Mouse (Mus musculus): ENCODE measurements around the gene Gm13199. TPM values are rescaled to one million over a fixed set of nuclear protein-coding genes. Genes with fewer than 3 reads are reported as not detected.

The Gm13199 gene
- polyA plus RNA-seq, 1 experiment from 2014 or later = 0.32 TPM

GRCm38 (mm10) chr2:5851866-5852265, 10.9 kb downstream of the Gm13199 start:
- Histone ChIP-seq H3K4me1 (replicated peaks; ENCODE audit: control insufficient read depth, insufficient read depth) (no peaks in the 10 kb centered on the region), H3K9me3 (ENCODE audit: control insufficient read depth, low read length) (no peaks in the 10 kb centered on the region), H3K9ac (ENCODE audit: low read length) (no peak overlapping the region), H3K4me3 (ENCODE audit: low read depth, low read length) (no peak overlapping the region), H3K27me3 (ENCODE audit: control insufficient read depth, insufficient read depth, low read length) (no peaks in the 10 kb centered on the region), H3K4me2 (replicated peaks; ENCODE audit: low read depth) (no peak overlapping the region), H3K36me3 (ENCODE audit: control insufficient read depth, insufficient read depth, low read length) (no peaks in the 10 kb centered on the region; the same call in 1 of the 2 replicates), H3K27ac (replicated peaks) (peak overlapping the region; percentile 45; the same call in 1 of the 2 replicates)
- DNase-seq (ENCODE audit: low spot score) = no peak
- TF ChIP-seq CTCF (IDR thresholded peaks at IDR 0.05; ENCODE audit: low read depth) = no peak
- no peak for TF ChIP-seq EP300 (optimal IDR thresholded peaks at IDR 0.05)
- 60% methylated on average over 5 of the region's 5 CpGs for WGBS
- ATAC-seq (ENCODE audit: low FRiP score, low TSS enrichment) = peak; percentile 29; the same call in 1 of the 2 replicates

GRCm38 (mm10) chr2:5851116-5851515, 11.6 kb downstream of the Gm13199 start:
- H3K9ac ChIP-seq (ENCODE audit: low read length) = no peak overlapping the region
- H3K4me2 ChIP-seq (replicated peaks; ENCODE audit: low read depth) = no peak overlapping the region
- TF ChIP-seq EP300 (optimal IDR thresholded peaks at IDR 0.05) = no peak
- TF ChIP-seq CTCF (IDR thresholded peaks at IDR 0.05; ENCODE audit: low read depth) = no peak
- no peaks in the 10 kb centered on the region for H3K4me1 ChIP-seq (replicated peaks; ENCODE audit: control insufficient read depth, insufficient read depth)
- no peak for ATAC-seq (ENCODE audit: low FRiP score, low TSS enrichment)
- no peak overlapping the region for H3K27ac ChIP-seq (replicated peaks)
- 77% methylated on average over 9 of the region's 9 CpGs for WGBS
- no peaks in the 10 kb centered on the region for H3K9me3 ChIP-seq (ENCODE audit: control insufficient read depth, low read length)
- no peaks in the 10 kb centered on the region for H3K27me3 ChIP-seq (ENCODE audit: control insufficient read depth, insufficient read depth, low read length)
- H3K36me3 ChIP-seq (ENCODE audit: control insufficient read depth, insufficient read depth, low read length) = no peaks in the 10 kb centered on the region; the same call in 1 of the 2 replicates
- H3K4me3 ChIP-seq (ENCODE audit: low read depth, low read length) = no peak overlapping the region
- no peak for DNase-seq (ENCODE audit: low spot score)

DNA sequence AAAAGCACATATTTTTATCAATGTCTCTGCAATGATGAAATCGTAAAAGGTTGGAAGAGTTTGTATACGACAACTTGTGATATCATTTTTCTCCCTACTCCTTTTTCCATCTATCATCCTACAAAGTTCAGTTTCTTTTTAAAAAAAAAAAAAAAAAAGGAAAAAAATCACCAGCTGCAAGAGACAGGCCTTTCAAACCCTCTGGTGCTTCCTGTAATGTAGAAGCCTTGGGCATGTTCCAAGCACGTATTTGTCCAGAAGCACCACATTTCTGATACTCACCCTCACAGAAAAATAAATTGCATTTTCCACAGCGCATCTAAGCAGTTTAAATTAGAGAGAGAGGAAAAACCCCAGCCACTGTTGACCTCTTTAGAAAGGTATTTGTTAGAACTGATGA, 16.9 kb downstream of the Gm13199 start:
- TF ChIP-seq CTCF (IDR thresholded peaks at IDR 0.05; ENCODE audit: low read depth) (no peak), EP300 (optimal IDR thresholded peaks at IDR 0.05) (no peak)
- peak overlapping the region; percentile 64 for H3K4me2 ChIP-seq (replicated peaks; ENCODE audit: low read depth)
- no peak overlapping the region for H3K27ac ChIP-seq (replicated peaks)
- no peak for ATAC-seq (ENCODE audit: low FRiP score, low TSS enrichment)
- WGBS = 11% methylated on average over 4 of the region's 4 CpGs
- no peaks in the 10 kb centered on the region for H3K27me3 ChIP-seq (ENCODE audit: control insufficient read depth, insufficient read depth, low read length)
- H3K9ac ChIP-seq (ENCODE audit: low read length) = peak overlapping the region; percentile 80
- no peak for DNase-seq (ENCODE audit: low spot score)
- H3K4me3 ChIP-seq (ENCODE audit: low read depth, low read length) = peak overlapping the region; percentile 76
- H3K9me3 ChIP-seq (ENCODE audit: control insufficient read depth, low read length) = no peaks in the 10 kb centered on the region
- no peaks in the 10 kb centered on the region for H3K4me1 ChIP-seq (replicated peaks; ENCODE audit: control insufficient read depth, insufficient read depth)
- H3K36me3 ChIP-seq (ENCODE audit: control insufficient read depth, insufficient read depth, low read length) = no peaks in the 10 kb centered on the region

- H3K4me2 ChIP-seq (replicated peaks; ENCODE audit: low read depth) = peak within 1 kb of the TSS; percentile 71
- ATAC-seq (ENCODE audit: low FRiP score, low TSS enrichment) (peak; percentile 97), DNase-seq (ENCODE audit: low spot score) (peak; percentile 89)
- WGBS = under 1% methylated on average over 53 of the region's 53 CpGs
- H3K4me3 ChIP-seq (ENCODE audit: low read depth, low read length) = peak within 1 kb of the TSS; percentile 76
- no peaks in the 10 kb centered on the region for H3K9me3 ChIP-seq (ENCODE audit: control insufficient read depth, low read length)
- peak within 1 kb of the TSS; percentile 80 for H3K9ac ChIP-seq (ENCODE audit: low read length)
- H3K36me3 ChIP-seq (ENCODE audit: control insufficient read depth, insufficient read depth, low read length) = no peaks in the 10 kb centered on the region
- H3K27ac ChIP-seq (replicated peaks) = peak within 1 kb of the TSS; percentile 95
- peak; percentile 83 for TF ChIP-seq CTCF (IDR thresholded peaks at IDR 0.05; ENCODE audit: low read depth)
- no peak for TF ChIP-seq EP300 (optimal IDR thresholded peaks at IDR 0.05)
- H3K27me3 ChIP-seq (ENCODE audit: control insufficient read depth, insufficient read depth, low read length) = no peaks in the 10 kb centered on the region
- no peaks in the 10 kb centered on the region for H3K4me1 ChIP-seq (replicated peaks; ENCODE audit: control insufficient read depth, insufficient read depth)
These were observed 17.7 kb downstream of the Gm13199 start, which contains the start of the genes Nudt5 and Cdc123 for GRCm38 (mm10) chr2:5844873-5845631. Gene Nudt5, plus strand, starts transcription at chr2:5845019. Gene Cdc123, minus strand, starts transcription at chr2:5845164.

- peak; percentile 48 for ATAC-seq (ENCODE audit: low FRiP score, low TSS enrichment)
- 4% methylated on average over 23 of the region's 23 CpGs for WGBS
These were observed 18.4 kb downstream of the Gm13199 start for GRCm38 (mm10) chr2:5844181-5844872.

More at GRCm38 (mm10) chr2:5844181-5844872, 18.4 kb downstream of the Gm13199 start:
- Histone ChIP-seq H3K4me2 (replicated peaks; ENCODE audit: low read depth) (peak overlapping the region; percentile 71), H3K27ac (replicated peaks) (peak overlapping the region; percentile 95), H3K27me3 (ENCODE audit: control insufficient read depth, insufficient read depth, low read length) (no peaks in the 10 kb centered on the region), H3K9me3 (ENCODE audit: control insufficient read depth, low read length) (no peaks in the 10 kb centered on the region), H3K9ac (ENCODE audit: low read length) (peak overlapping the region; percentile 80), H3K4me1 (replicated peaks; ENCODE audit: control insufficient read depth, insufficient read depth) (no peaks in the 10 kb centered on the region), H3K4me3 (ENCODE audit: low read depth, low read length) (peak overlapping the region; percentile 76), H3K36me3 (ENCODE audit: control insufficient read depth, insufficient read depth, low read length) (peaks cover 4% of the 10 kb centered on the region; the same call in 1 of the 2 replicates)
- TF ChIP-seq CTCF (IDR thresholded peaks at IDR 0.05; ENCODE audit: low read depth) (0 out of 2 replicates have a peak, but pooled peaks have one; percentile 6), EP300 (optimal IDR thresholded peaks at IDR 0.05) (no peak)
- DNase-seq (ENCODE audit: low spot score) = no peak

All from stomach, postnatal 0 days (tissue).